In genomic region chr5:24979968-24980345, GRCm38 (mm10) we compare ENCODE assay signal across 26 mouse cellular contexts.
DNase-seq lines count a peak whose midpoint lies in the region; ATAC-seq and TF ChIP-seq lines count a peak whose summit lies in the region.
"Had no signal": no experiment of that assay in that cellular context is flagged by ENCODE, and none has a peak within 500 bp of the region (broad histone marks: within the 10 kb centered on the region; RNA-seq: fewer than 3 reads in every experiment).

No protein-coding gene starts in this region.

- peak overlapping the region; percentile 53 for H3K9ac ChIP-seq in heart, embryonic 13.5 days
- H3K9ac ChIP-seq in kidney, embryonic 14.5 days (ENCODE audit: low read depth, low read length): no peak overlapping the region
- no peak overlapping the region for H3K9ac ChIP-seq in MEL (ENCODE audit: control insufficient read depth, low read depth, low read length, poor library complexity, severe bottlenecking)
- H3K9ac ChIP-seq in intestine, embryonic 16.5 days (ENCODE audit: low read depth, low read length): no peak overlapping the region
- H3K9ac ChIP-seq: forebrain, embryonic 15.5 days; hindbrain, embryonic 12.5 days; liver, embryonic 14.5 days; neural tube, embryonic 13.5 days had no signal

- peak overlapping the region; percentile 95 for H3K27ac ChIP-seq in heart, embryonic 13.5 days (replicated peaks)
- H3K27ac ChIP-seq in kidney, embryonic 14.5 days (ENCODE audit: low read depth, low read length): 0 out of 2 replicates have a peak overlapping the region, but pooled peaks have one; percentile 0
- peak overlapping the region; percentile 18 for H3K27ac ChIP-seq in MEL (ENCODE audit: control insufficient read depth, low read depth, low read length)
- peak overlapping the region; percentile 94 for H3K27ac ChIP-seq in intestine, embryonic 16.5 days (ENCODE audit: low read length)
- no peak overlapping the region for H3K27ac ChIP-seq in midbrain, embryonic 10.5 days (replicated peaks)
- H3K27ac ChIP-seq: embryonic facial prominence, embryonic 10.5 days; forebrain, embryonic 15.5 days; hindbrain, embryonic 12.5 days; left cerebral cortex, adult 2 months; limb, embryonic 10.5 days; liver, embryonic 14.5 days; neural tube, embryonic 13.5 days had no signal

- no peak overlapping the region for H3K4me3 ChIP-seq in heart, embryonic 13.5 days
- no peak overlapping the region for H3K4me3 ChIP-seq in kidney, embryonic 14.5 days (ENCODE audit: low read length)
- H3K4me3 ChIP-seq in MEL (ENCODE audit: control insufficient read depth in 1 of 2, insufficient read depth in 1 of 2, low read depth in 2 of 2, low read length in 2 of 2): no peak overlapping the region
- H3K4me3 ChIP-seq in intestine, embryonic 16.5 days (ENCODE audit: low read length): no peak overlapping the region
- H3K4me3 ChIP-seq in midbrain, embryonic 10.5 days: no peak overlapping the region
- H3K4me3 ChIP-seq: embryonic facial prominence, embryonic 10.5 days; forebrain, embryonic 15.5 days; hindbrain, embryonic 12.5 days; left cerebral cortex, adult 2 months; limb, embryonic 10.5 days; myocyte; neural tube, embryonic 13.5 days had no signal

- TF ChIP-seq CTCF in MEL (IDR thresholded peaks at IDR 0.05 in 2 of 3, conservative IDR thresholded peaks at IDR 0.05 in 1 of 3; ENCODE audit: control insufficient read depth in 1 of 3, insufficient read depth in 1 of 3, low read depth in 2 of 3, low read length in 3 of 3, poor library complexity in 1 of 3, severe bottlenecking in 1 of 3): no peak

- TF ChIP-seq EP300 in MEL (IDR thresholded peaks at IDR 0.05; ENCODE audit: low read depth in 1 of 2, low read length in 2 of 2): no peak

- no peaks in the 10 kb centered on the region; the same call in 1 of the 2 replicates for H3K27me3 ChIP-seq in heart, embryonic 13.5 days (replicated peaks)
- H3K27me3 ChIP-seq in kidney, embryonic 14.5 days (ENCODE audit: control insufficient read depth, insufficient read depth, low read length): no peaks in the 10 kb centered on the region
- H3K27me3 ChIP-seq in MEL (ENCODE audit: control insufficient read depth in 1 of 2, insufficient read depth in 2 of 2, low read length in 2 of 2): no peaks in the 10 kb centered on the region
- no peaks in the 10 kb centered on the region for H3K27me3 ChIP-seq in intestine, embryonic 16.5 days (replicated peaks; ENCODE audit: control insufficient read depth, insufficient read depth, low read length)
- no peaks in the 10 kb centered on the region for H3K27me3 ChIP-seq in midbrain, embryonic 10.5 days (ENCODE audit: low read depth, poor library complexity, severe bottlenecking)
- H3K27me3 ChIP-seq: forebrain, embryonic 15.5 days; hindbrain, embryonic 12.5 days; neural tube, embryonic 13.5 days; Patski had no signal

- no peaks in the 10 kb centered on the region for H3K36me3 ChIP-seq in heart, embryonic 13.5 days
- no peaks in the 10 kb centered on the region for H3K36me3 ChIP-seq in kidney, embryonic 14.5 days (ENCODE audit: control insufficient read depth, insufficient read depth, low read length)
- peaks cover 0 to 31% of the 10 kb centered on the region in 2 experiments; a peak in 2 of 4 replicates for H3K36me3 ChIP-seq in MEL (ENCODE audit: control insufficient read depth in 1 of 2, insufficient read depth in 2 of 2, low read length in 2 of 2)
- H3K36me3 ChIP-seq in intestine, embryonic 16.5 days (ENCODE audit: control insufficient read depth, insufficient read depth, low read length): no peaks in the 10 kb centered on the region
- H3K36me3 ChIP-seq in midbrain, embryonic 10.5 days: no peaks in the 10 kb centered on the region
- H3K36me3 ChIP-seq: embryonic facial prominence, embryonic 10.5 days; forebrain, embryonic 15.5 days; hindbrain, embryonic 12.5 days; limb, embryonic 10.5 days; neural tube, embryonic 13.5 days had no signal

- TF ChIP-seq RAD21 in MEL (IDR thresholded peaks at IDR 0.05; ENCODE audit: low read depth, low read length): no peak

- H3K4me1 ChIP-seq in heart, embryonic 13.5 days: peaks cover 99% of the 10 kb centered on the region
- H3K4me1 ChIP-seq in kidney, embryonic 14.5 days (ENCODE audit: control insufficient read depth, insufficient read depth, low read length): peaks cover 15% of the 10 kb centered on the region
- peaks cover 16 to 49% of the 10 kb centered on the region in 2 experiments for H3K4me1 ChIP-seq in MEL (ENCODE audit: control insufficient read depth in 1 of 2, insufficient read depth in 2 of 2, low read length in 2 of 2)
- peaks cover 38% of the 10 kb centered on the region for H3K4me1 ChIP-seq in intestine, embryonic 16.5 days (ENCODE audit: control insufficient read depth, insufficient read depth, low read length)
- H3K4me1 ChIP-seq in midbrain, embryonic 10.5 days: peaks cover 37% of the 10 kb centered on the region

- no peak for ATAC-seq in heart, embryonic 13.5 days (ENCODE audit: extremely low read depth, insufficient number of reproducible peaks, low FRiP score, low TSS enrichment)
- no peak for ATAC-seq in kidney, embryonic 14.5 days (ENCODE audit: low FRiP score, low TSS enrichment)
- peak; percentile 18; the same call in 1 of the 2 replicates for ATAC-seq in intestine, embryonic 16.5 days
- ATAC-seq: forebrain, embryonic 15.5 days; midbrain, embryonic 16.5 days; Patski had no signal

- 31% methylated on average over 10 of the region's 10 CpGs for WGBS in heart, embryonic 13.5 days
- WGBS in kidney, embryonic 14.5 days: 69% methylated on average over 10 of the region's 10 CpGs
- WGBS in intestine, embryonic 16.5 days: 46% methylated on average over 10 of the region's 10 CpGs
- WGBS in midbrain, embryonic 10.5 days: 78% methylated on average over 10 of the region's 10 CpGs

- DNase-seq in heart, postnatal 4 days: no peak
- DNase-seq in kidney, postnatal 4 days: no peak
- DNase-seq in MEL (ENCODE audit: low read depth, low spot score): no peak
- DNase-seq in midbrain, embryonic 10.5 days (ENCODE audit: low spot score): no peak
- DNase-seq in thymus, postnatal 14 days: no peak
- DNase-seq: adrenal gland, postnatal 36 days; cerebellum, adult 11 months; cerebellum, postnatal 10 days; gastrocnemius, postnatal 10 days; lung, postnatal 4 days; retina, postnatal 1 day; right cerebral cortex, postnatal 25 days; thymus, postnatal 36 days had no signal

- H3K9me3 ChIP-seq in heart, embryonic 13.5 days: no peaks in the 10 kb centered on the region
- H3K9me3 ChIP-seq in kidney, embryonic 14.5 days (ENCODE audit: control insufficient read depth, low read length): no peaks in the 10 kb centered on the region
- no peaks in the 10 kb centered on the region for H3K9me3 ChIP-seq in MEL (replicated peaks; ENCODE audit: insufficient read depth, low read length)
- no peaks in the 10 kb centered on the region for H3K9me3 ChIP-seq in intestine, embryonic 16.5 days (ENCODE audit: control insufficient read depth, low read length)
- H3K9me3 ChIP-seq in midbrain, embryonic 10.5 days (replicated peaks): no peaks in the 10 kb centered on the region
- H3K9me3 ChIP-seq: embryonic facial prominence, embryonic 10.5 days; forebrain, embryonic 15.5 days; hindbrain, embryonic 12.5 days; limb, embryonic 10.5 days; neural tube, embryonic 13.5 days had no signal

- no peaks in the 10 kb centered on the region for H3K79me2 ChIP-seq in MEL (ENCODE audit: control insufficient read depth, insufficient read depth, low read length, poor library complexity)

- no peak overlapping the region for H3K4me2 ChIP-seq in heart, embryonic 13.5 days
- H3K4me2 ChIP-seq in kidney, embryonic 14.5 days (replicated peaks; ENCODE audit: low read depth, low read length): no peak overlapping the region
- H3K4me2 ChIP-seq in intestine, embryonic 16.5 days (ENCODE audit: low read depth, low read length): no peak overlapping the region
- H3K4me2 ChIP-seq: forebrain, embryonic 15.5 days; hindbrain, embryonic 12.5 days; neural tube, embryonic 13.5 days had no signal

- no peak for TF ChIP-seq POLR2A in MEL (IDR thresholded peaks at IDR 0.05; ENCODE audit: control insufficient read depth in 1 of 2, insufficient read depth in 1 of 2, low read depth in 1 of 2, low read length in 2 of 2, poor library complexity in 1 of 2)

TF ChIP-seq in MEL, 35 proteins besides CTCF, POLR2A, EP300 and RAD21:
- no peak for TF ChIP-seq MEF2A (IDR thresholded peaks at IDR 0.05; ENCODE audit: extremely low read depth, insufficient replicate concordance, low read depth, low read length, poor library complexity, severe bottlenecking)
- TF ChIP-seq HCFC1 (IDR thresholded peaks at IDR 0.05; ENCODE audit: low read depth, low read length): no peak
- no peak for TF ChIP-seq USF1 (IDR thresholded peaks at IDR 0.05; ENCODE audit: low read depth, low read length)
- no peak for TF ChIP-seq BHLHE40 (IDR thresholded peaks at IDR 0.05; ENCODE audit: borderline replicate concordance, low read depth, low read length)
- no peak for TF ChIP-seq UBTF (IDR thresholded peaks at IDR 0.05; ENCODE audit: borderline replicate concordance, insufficient read depth, low read depth, low read length)
- 0 out of 2 replicates have a peak, but pooled peaks have one; percentile 45 for TF ChIP-seq ZMIZ1 (IDR thresholded peaks at IDR 0.05; ENCODE audit: low read depth, low read length)
- TF ChIP-seq MXI1 (IDR thresholded peaks at IDR 0.05; ENCODE audit: low read depth, low read length): peak; percentile 10; the same call in 1 of the 2 replicates
- TF ChIP-seq CHD2 (IDR thresholded peaks at IDR 0.05; ENCODE audit: low read length): no peak
- 0 out of 2 replicates have a peak, but pooled peaks have one; percentile 2 for TF ChIP-seq MAFK (IDR thresholded peaks at IDR 0.05; ENCODE audit: borderline replicate concordance, low read depth, low read length)
